Mouse (Mus musculus): Measurements from ENCODE around the gene Ipo13. TPM values are rescaled to one million over a fixed set of nuclear protein-coding genes. Genes with fewer than 3 reads are reported as not detected.

Gene Ipo13
- polyA plus RNA-seq, 1 experiment = 124 TPM

DNA sequence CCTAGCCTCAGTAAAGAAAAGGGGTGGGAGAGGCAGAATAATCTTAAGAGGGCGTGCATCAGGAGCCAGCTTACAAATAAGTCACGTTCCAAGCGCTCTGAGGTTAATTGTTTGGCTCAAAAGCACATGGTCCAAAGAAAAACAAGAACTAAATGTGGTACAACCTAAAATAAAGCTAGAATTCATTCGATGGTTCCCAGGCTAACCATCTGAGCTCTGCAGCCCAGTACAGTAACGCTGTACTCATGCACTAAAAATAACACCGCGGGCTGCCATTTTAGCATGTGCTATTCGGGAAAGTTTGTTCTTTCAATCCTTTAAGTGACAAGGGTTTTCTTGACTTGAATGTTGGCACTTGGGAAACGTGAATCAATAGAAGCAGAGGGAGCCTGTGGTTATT lies 54.2 kb downstream of the Ipo13 start:
- H3K4me1 ChIP-seq (ENCODE audit: control insufficient read depth, insufficient read depth, low read length) = no peaks in the 10 kb centered on the region
- no peak overlapping the region for H3K4me3 ChIP-seq (ENCODE audit: insufficient read depth, low read length)
- peak overlapping the region; percentile 44; the same call in 1 of the 2 replicates for H3K27ac ChIP-seq (ENCODE audit: insufficient read depth, low read length)
- TF ChIP-seq POLR2A (IDR thresholded peaks at IDR 0.05; ENCODE audit: extremely low read depth, insufficient read depth, low read length) = no peak
- TF ChIP-seq CTCF (IDR thresholded peaks at IDR 0.05; ENCODE audit: extremely low read depth, insufficient read depth, low read length) = no peak

GRCm38 (mm10) chr4:117858794-117859193 lies 56.0 kb downstream of the Ipo13 start:
- Histone ChIP-seq H3K4me1 (ENCODE audit: control insufficient read depth, insufficient read depth, low read length) (0 out of 2 replicates have a peak, but pooled peaks cover 2% of the 10 kb centered on the region), H3K4me3 (ENCODE audit: insufficient read depth, low read length) (no peak overlapping the region), H3K27ac (ENCODE audit: insufficient read depth, low read length) (no peak overlapping the region)
- TF ChIP-seq POLR2A (IDR thresholded peaks at IDR 0.05; ENCODE audit: extremely low read depth, insufficient read depth, low read length) = no peak
- TF ChIP-seq CTCF (IDR thresholded peaks at IDR 0.05; ENCODE audit: extremely low read depth, insufficient read depth, low read length) = peak; percentile 56

GRCm38 (mm10) chr4:117855146-117855545 lies 59.7 kb downstream of the Ipo13 start:
- 0 out of 2 replicates have a peak, but pooled peaks cover 2% of the 10 kb centered on the region for H3K4me1 ChIP-seq (ENCODE audit: control insufficient read depth, insufficient read depth, low read length)
- H3K27ac ChIP-seq (ENCODE audit: insufficient read depth, low read length) = peak overlapping the region; percentile 90
- no peak overlapping the region for H3K4me3 ChIP-seq (ENCODE audit: insufficient read depth, low read length)
- no peak for TF ChIP-seq POLR2A (IDR thresholded peaks at IDR 0.05; ENCODE audit: extremely low read depth, insufficient read depth, low read length)
- TF ChIP-seq CTCF (IDR thresholded peaks at IDR 0.05; ENCODE audit: extremely low read depth, insufficient read depth, low read length) = no peak

- Histone ChIP-seq H3K27ac (ENCODE audit: insufficient read depth, low read length) (0 out of 2 replicates have a peak overlapping the region, but pooled peaks have one; percentile 10), H3K4me1 (ENCODE audit: control insufficient read depth, insufficient read depth, low read length) (0 out of 2 replicates have a peak, but pooled peaks cover 2% of the 10 kb centered on the region), H3K4me3 (ENCODE audit: insufficient read depth, low read length) (no peak overlapping the region)
- no peak for TF ChIP-seq CTCF (IDR thresholded peaks at IDR 0.05; ENCODE audit: extremely low read depth, insufficient read depth, low read length)
Observed at GRCm38 (mm10) chr4:117852152-117852868, 62.5 kb downstream of the Ipo13 start.

DNA sequence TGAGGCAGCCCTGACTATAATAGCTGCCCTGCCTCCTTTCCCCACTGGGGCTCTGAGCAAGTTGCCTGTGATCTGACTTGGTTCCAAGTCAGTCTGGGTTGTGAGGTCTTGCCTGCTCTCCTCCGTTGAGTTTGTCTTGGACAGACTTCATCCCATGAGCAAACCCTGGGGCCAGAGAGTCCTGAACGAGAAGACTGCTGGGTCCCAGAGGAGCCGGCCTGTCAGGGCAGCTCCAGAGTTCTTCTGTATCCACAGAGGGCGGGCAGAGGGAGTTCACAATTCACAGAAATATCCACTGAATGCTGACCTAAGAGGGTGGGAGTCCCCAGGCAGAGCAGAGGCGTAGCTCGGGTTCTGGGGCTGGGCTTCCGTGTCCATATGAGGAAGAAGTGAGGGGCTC lies 63.9 kb downstream of the Ipo13 start:
- Histone ChIP-seq H3K27ac (ENCODE audit: insufficient read depth, low read length) (0 out of 2 replicates have a peak overlapping the region, but pooled peaks have one; percentile 72), H3K4me1 (ENCODE audit: control insufficient read depth, insufficient read depth, low read length) (0 out of 2 replicates have a peak, but pooled peaks cover 2% of the 10 kb centered on the region), H3K4me3 (ENCODE audit: insufficient read depth, low read length) (no peak overlapping the region; the same call in 1 of the 2 replicates)
- TF ChIP-seq POLR2A (IDR thresholded peaks at IDR 0.05; ENCODE audit: extremely low read depth, insufficient read depth, low read length) = no peak
- TF ChIP-seq CTCF (IDR thresholded peaks at IDR 0.05; ENCODE audit: extremely low read depth, insufficient read depth, low read length) = no peak

- no peak for TF ChIP-seq CTCF (IDR thresholded peaks at IDR 0.05; ENCODE audit: extremely low read depth, insufficient read depth, low read length)
- TF ChIP-seq POLR2A (IDR thresholded peaks at IDR 0.05; ENCODE audit: extremely low read depth, insufficient read depth, low read length) = no peak
- H3K27ac ChIP-seq (ENCODE audit: insufficient read depth, low read length) = peak overlapping the region; percentile 65
- no peak overlapping the region; the same call in none of the 2 replicates for H3K4me3 ChIP-seq (ENCODE audit: insufficient read depth, low read length)
- H3K4me1 ChIP-seq (ENCODE audit: control insufficient read depth, insufficient read depth, low read length) = 0 out of 2 replicates have a peak, but pooled peaks cover 2% of the 10 kb centered on the region
Observed at GRCm38 (mm10) chr4:117850176-117850575, 64.6 kb downstream of the Ipo13 start.

DNA sequence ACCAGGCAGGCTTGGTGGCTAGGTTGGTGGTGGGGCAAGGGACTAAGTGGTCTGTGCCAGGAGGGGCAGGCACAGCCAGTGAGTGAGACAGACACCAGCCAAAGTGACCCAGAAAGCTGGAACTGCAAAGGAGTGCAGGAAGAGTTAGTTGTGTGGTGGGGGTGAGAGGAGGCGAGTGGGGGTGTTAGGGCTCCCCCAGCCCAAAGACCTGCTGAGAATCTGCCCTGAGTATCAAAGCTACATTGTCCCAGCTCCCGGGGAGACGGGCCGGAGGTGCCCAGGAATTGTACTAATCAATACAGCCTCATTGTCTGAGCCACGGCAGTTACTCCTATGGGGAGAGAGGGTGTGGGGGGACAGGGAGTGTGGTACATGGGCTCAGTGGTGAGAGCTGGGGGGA lies 65.3 kb downstream of the Ipo13 start:
- no peak for TF ChIP-seq POLR2A (IDR thresholded peaks at IDR 0.05; ENCODE audit: extremely low read depth, insufficient read depth, low read length)
- no peak for TF ChIP-seq CTCF (IDR thresholded peaks at IDR 0.05; ENCODE audit: extremely low read depth, insufficient read depth, low read length)
- H3K4me1 ChIP-seq (ENCODE audit: control insufficient read depth, insufficient read depth, low read length) = no peaks in the 10 kb centered on the region
- peak overlapping the region; percentile 65 for H3K27ac ChIP-seq (ENCODE audit: insufficient read depth, low read length)
- H3K4me3 ChIP-seq (ENCODE audit: insufficient read depth, low read length) = peak overlapping the region; percentile 17; the same call in 1 of the 2 replicates

- peak overlapping the region; percentile 63; the same call in 1 of the 2 replicates for H3K27ac ChIP-seq (ENCODE audit: insufficient read depth, low read length)
- TF ChIP-seq CTCF (IDR thresholded peaks at IDR 0.05; ENCODE audit: extremely low read depth, insufficient read depth, low read length) (no peak), POLR2A (IDR thresholded peaks at IDR 0.05; ENCODE audit: extremely low read depth, insufficient read depth, low read length) (no peak)
- no peaks in the 10 kb centered on the region for H3K4me1 ChIP-seq (ENCODE audit: control insufficient read depth, insufficient read depth, low read length)
- H3K4me3 ChIP-seq (ENCODE audit: insufficient read depth, low read length) = peak overlapping the region; percentile 17
Observed at GRCm38 (mm10) chr4:117849063-117849462, 65.7 kb downstream of the Ipo13 start.

DNA sequence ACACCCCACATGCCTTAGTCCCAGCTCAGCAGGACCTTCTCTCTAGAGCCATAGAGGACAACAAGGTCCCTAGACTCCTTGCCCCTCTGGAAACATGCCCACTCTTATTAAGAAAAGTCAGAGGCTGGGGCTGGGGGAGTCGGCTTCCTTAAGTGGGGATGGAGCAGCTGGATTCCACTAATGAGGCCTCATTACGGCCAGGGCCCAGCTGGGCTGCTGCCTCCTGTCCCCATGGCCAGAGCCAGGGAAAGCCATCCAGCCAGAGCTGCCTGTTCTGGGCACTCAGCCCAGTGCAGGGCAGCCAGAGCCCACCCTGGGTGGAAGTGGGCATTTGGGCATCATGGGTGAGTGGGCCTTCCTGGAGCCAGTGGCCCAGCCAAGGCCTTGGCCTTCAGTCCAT lies 67.8 kb downstream of the Ipo13 start:
- no peak for TF ChIP-seq POLR2A (IDR thresholded peaks at IDR 0.05; ENCODE audit: extremely low read depth, insufficient read depth, low read length)
- TF ChIP-seq CTCF (IDR thresholded peaks at IDR 0.05; ENCODE audit: extremely low read depth, insufficient read depth, low read length) = no peak
- no peaks in the 10 kb centered on the region for H3K4me1 ChIP-seq (ENCODE audit: control insufficient read depth, insufficient read depth, low read length)
- H3K27ac ChIP-seq (ENCODE audit: insufficient read depth, low read length) = no peak overlapping the region
- no peak overlapping the region for H3K4me3 ChIP-seq (ENCODE audit: insufficient read depth, low read length)

DNA sequence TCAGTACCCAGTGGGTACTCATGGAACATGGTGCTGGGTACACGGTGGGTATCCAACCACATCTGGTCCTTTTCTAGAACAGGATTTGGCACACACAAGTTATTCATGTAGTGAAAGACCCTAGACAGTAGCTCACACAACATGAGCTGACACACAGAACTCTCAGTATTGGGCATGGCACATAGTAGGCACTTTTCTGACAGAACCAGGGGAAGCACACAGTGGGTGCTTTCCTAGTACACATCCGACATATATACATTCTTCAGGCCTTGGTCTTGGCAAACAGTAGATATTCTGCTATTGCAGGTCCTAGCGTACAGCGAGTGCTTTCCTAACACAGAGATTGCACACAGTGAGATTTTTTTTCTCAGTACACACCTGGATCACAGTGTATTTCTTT lies 68.5 kb downstream of the Ipo13 start:
- Histone ChIP-seq H3K4me1 (ENCODE audit: control insufficient read depth, insufficient read depth, low read length) (no peaks in the 10 kb centered on the region), H3K4me3 (ENCODE audit: insufficient read depth, low read length) (no peak overlapping the region), H3K27ac (ENCODE audit: insufficient read depth, low read length) (no peak overlapping the region)
- no peak for TF ChIP-seq CTCF (IDR thresholded peaks at IDR 0.05; ENCODE audit: extremely low read depth, insufficient read depth, low read length)
- no peak for TF ChIP-seq POLR2A (IDR thresholded peaks at IDR 0.05; ENCODE audit: extremely low read depth, insufficient read depth, low read length)

Data from cortical plate, adult 2 months (tissue).